In the genomic region with DNA sequence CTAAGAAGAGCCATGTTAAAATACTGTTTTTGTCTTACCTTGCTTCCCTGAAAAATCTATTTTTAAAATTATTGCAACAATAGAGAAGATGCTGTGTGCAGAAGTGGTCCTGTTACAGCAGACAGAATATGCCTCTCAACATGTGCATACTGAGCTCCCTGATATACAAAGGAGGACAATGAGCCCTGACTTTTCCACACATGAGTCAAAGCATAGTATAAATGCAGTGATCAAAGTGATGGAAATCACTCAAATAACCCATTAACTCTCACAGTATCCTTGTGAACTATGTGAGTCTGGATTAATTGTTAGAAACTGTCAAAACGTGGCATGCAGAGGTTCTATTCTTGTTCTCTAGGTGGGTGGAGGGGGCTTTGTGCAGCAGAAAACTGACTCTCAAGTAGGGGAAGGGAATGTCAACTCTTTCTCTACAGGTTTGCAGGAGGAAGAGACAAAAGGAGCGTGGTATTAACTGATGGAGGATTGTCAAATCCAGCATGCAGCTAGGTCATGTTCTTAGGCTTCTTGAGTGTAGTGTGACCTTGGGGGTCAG, we compare ENCODE assay signal across 22 mouse cellular contexts.
"Had no signal": no experiment of that assay in that cellular context is flagged by ENCODE, and none has a peak within 500 bp of the region (broad histone marks: within the 10 kb centered on the region; RNA-seq: fewer than 3 reads in every experiment).

No protein-coding gene starts in this region.

- H3K4me3 ChIP-seq: layer of hippocampus, adult 2 months; left cerebral cortex, adult 2 months; limb, embryonic 12.5 days; limb, embryonic 15.5 days; lung, embryonic 15.5 days; stomach, embryonic 15.5 days had no signal

- H3K4me1 ChIP-seq: limb, embryonic 12.5 days; limb, embryonic 15.5 days; lung, embryonic 15.5 days; stomach, embryonic 15.5 days had no signal

- H3K9ac ChIP-seq: limb, embryonic 12.5 days; limb, embryonic 15.5 days; liver, embryonic 14.5 days; lung, embryonic 15.5 days; stomach, embryonic 15.5 days had no signal

- H3K9me3 ChIP-seq: limb, embryonic 12.5 days; limb, embryonic 15.5 days; lung, embryonic 15.5 days; stomach, embryonic 15.5 days had no signal

- H3K36me3 ChIP-seq: limb, embryonic 12.5 days; limb, embryonic 15.5 days; lung, embryonic 15.5 days; stomach, embryonic 15.5 days had no signal

- H3K27me3 ChIP-seq: limb, embryonic 12.5 days; limb, embryonic 15.5 days; lung, embryonic 15.5 days; stomach, embryonic 15.5 days had no signal

- DNase-seq: kidney, adult 2 months; kidney, postnatal 25 days; layer of hippocampus, adult 9-11 months; left cerebral cortex, postnatal 4 days; lung, adult 18-20 months; lung, postnatal 10 days; lung, postnatal 4 days; midbrain, embryonic 14.5 days; right cerebral cortex, postnatal 14 days; spleen, adult 18-20 months; thymus, adult 18-20 months; thymus, postnatal 36 days had no signal

- H3K27ac ChIP-seq: kidney, postnatal 0 days; layer of hippocampus, adult 2 months; left cerebral cortex, adult 2 months; limb, embryonic 12.5 days; limb, embryonic 15.5 days; liver, embryonic 14.5 days; lung, embryonic 15.5 days; stomach, embryonic 15.5 days had no signal

- H3K4me2 ChIP-seq: limb, embryonic 12.5 days; limb, embryonic 15.5 days; liver, embryonic 11.5 days; lung, embryonic 15.5 days; midbrain, embryonic 11.5 days; stomach, embryonic 15.5 days had no signal
